Mouse (Mus musculus): ENCODE data around the gene H3f3a.

The H3f3a gene

GRCm38 (mm10) chr1:180763307-180763706 is 50.4 kb downstream of the H3f3a start:
- CTCF ChIA-PET: interaction anchor here (0.6 to 5.0 kb wide), 51 partner anchors 8 to 581 kb away, joined by 3 to 61 read pairs (median 5); partner anchors contain the start of genes Mixl1 (in 3 of the 4) and Acbd3 (in 1 of the 4)
- POLR2A ChIA-PET: interaction anchor here (0.6 to 4.1 kb wide), 31 partner anchors 11 to 474 kb away, joined by 3 to 26 read pairs (median 4); partner anchors contain the start of genes Acbd3 (in 2 of the 4), Lin9 (in 2 of the 4) and Mixl1 (in 2 of the 4)

- CTCF ChIA-PET: interaction anchor here (0.5 to 5.0 kb wide), 27 partner anchors 11 to 548 kb away, joined by 3 to 61 read pairs (median 6); partner anchors contain the start of gene Mixl1 (in 1 of the 4)
Observed at GRCm38 (mm10) chr1:180762679-180763078, 51.1 kb downstream of the H3f3a start.

GRCm38 (mm10) chr1:180762180-180762579 is 51.6 kb downstream of the H3f3a start:
- CTCF ChIA-PET: interaction anchor here (0.5 to 5.0 kb wide), 24 partner anchors 13 to 500 kb away, joined by 3 to 61 read pairs (median 4); no protein-coding TSS in a partner anchor
- POLR2A ChIA-PET: interaction anchor here (0.6 to 4.1 kb wide), 36 partner anchors 9 to 715 kb away, joined by 3 to 26 read pairs (median 3); partner anchors contain the start of genes Acbd3 (in 2 of the 4), Mixl1 (in 2 of the 4) and H3f3a (in 1 of the 4)

More at GRCm38 (mm10) chr1:180762679-180763078, 51.1 kb downstream of the H3f3a start:
- POLR2A ChIA-PET: interaction anchor here (0.7 to 4.1 kb wide), 35 partner anchors 12 to 352 kb away, joined by 3 to 26 read pairs (median 4); partner anchors contain the start of genes Acbd3 (in 2 of the 4) and Mixl1 (in 2 of the 4)

DNA sequence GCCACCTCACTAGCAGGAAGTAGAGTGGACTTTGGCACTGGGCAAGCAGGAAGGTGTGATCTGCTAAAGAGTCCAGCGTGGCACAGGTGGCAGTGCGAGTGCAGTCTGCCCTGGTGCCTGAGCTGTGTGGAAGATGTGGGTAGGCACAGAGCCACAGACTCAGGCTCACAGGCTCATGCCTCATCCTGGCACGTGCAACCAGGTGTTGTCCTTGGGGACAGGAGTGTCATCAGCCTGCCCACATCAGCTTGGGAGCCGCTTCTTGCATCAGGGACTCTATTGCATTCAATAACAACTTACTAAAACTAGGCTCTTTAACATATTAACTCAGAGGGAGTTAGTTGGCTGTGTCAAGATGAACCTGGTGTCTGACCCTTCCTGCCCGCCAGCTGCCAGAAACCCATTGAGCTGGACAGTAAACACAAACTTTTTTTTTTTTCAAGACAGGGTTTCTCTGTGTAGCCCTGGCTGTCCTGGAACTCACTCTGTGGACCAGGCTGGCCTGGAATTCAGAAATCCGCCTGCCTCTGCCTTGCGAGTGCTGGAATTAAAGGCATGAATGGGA is 55.7 kb downstream of the H3f3a start:
- POLR2A ChIA-PET: interaction anchor here in 3 of 4 experiments (0.7 to 1.7 kb wide), 9 partner anchors 11 to 258 kb away, joined by 3 to 7 read pairs (median 4); partner anchors contain the start of gene Acbd3 (in 1 of the 3)

DNA sequence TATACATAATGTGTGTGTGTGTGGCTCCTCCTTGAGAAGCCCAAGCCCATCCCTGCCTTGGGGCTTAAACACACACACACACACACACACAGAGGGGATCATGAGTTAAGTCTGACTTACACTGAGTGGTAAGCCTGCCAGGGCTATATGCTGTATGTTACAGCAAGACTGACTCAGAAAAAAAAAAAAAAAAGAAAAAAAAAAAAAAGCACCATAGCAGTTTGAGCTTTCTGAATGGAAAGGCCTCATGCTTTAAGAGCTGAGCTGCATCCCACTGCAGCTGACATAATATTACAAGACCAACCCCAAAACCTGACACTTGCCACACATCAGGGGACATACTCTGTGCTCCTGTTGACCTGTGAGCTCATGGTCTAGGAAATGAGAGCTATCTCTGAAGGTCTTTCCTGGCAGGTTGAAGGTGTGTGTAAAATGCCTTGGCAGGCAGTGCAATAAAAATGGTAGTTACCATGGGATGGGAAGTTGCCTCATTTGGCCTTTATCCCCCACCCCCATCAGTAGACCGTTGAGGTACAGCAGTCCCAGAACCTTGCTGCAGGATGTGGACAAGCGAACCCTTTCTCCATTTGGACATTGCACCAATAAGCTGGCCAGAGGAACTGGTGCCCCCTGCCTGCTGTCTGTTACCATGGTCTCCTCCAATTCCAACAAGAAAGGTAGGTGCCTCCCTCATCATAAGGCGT is 56.3 kb downstream of the H3f3a start:
- ChIA-PET CTCF (interaction anchor here in 3 of 4 experiments (0.6 to 1.3 kb wide), 7 partner anchors 17 to 532 kb away, joined by 3 to 8 read pairs (median 4); no protein-coding TSS in a partner anchor), POLR2A (interaction anchor here in 3 of 4 experiments (0.5 to 1.7 kb wide), 13 partner anchors 11 to 436 kb away, joined by 3 to 7 read pairs (median 4); partner anchors contain the start of gene Acbd3 (in 1 of the 3))

More for the DNA sequence above, 55.7 kb downstream of the H3f3a start:
- CTCF ChIA-PET: interaction anchor here in 3 of 4 experiments (0.6 to 1.3 kb wide), 7 partner anchors 17 to 533 kb away, joined by 3 to 8 read pairs (median 4); no protein-coding TSS in a partner anchor

- POLR2A ChIA-PET: interaction anchor here in 2 of 4 experiments (0.5 to 1.5 kb wide), 7 partner anchors 19 to 436 kb away, joined by 3 to 7 read pairs (median 4); no protein-coding TSS in a partner anchor
- CTCF ChIA-PET: interaction anchor here in 1 of 4 experiments (1.1 kb wide), 1 partner anchor 37 kb away, joined by 6 read pairs; no protein-coding TSS in a partner anchor
Observed at GRCm38 (mm10) chr1:180756711-180757110, 57.0 kb downstream of the H3f3a start.

DNA sequence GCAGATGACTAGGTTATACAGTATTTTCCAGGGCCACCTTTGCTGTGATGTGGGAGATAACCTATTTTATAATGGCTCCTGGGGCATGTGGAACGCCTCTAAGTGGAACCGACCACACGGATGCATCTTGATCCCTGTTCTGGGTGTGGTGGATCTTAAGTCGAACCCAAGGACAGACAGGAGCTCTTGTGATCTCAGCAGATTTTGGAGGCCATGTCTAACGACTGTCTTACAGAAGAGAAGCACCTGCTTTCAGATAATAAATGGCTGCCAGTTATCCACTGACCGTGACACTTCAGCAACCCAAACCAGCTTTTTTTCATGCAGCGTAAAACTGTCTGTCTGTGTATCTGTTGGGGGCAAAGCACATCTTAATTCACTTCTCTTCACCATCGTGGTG is 59.4 kb downstream of the H3f3a start:
- POLR2A ChIA-PET: interaction anchor here in 2 of 4 experiments (0.6 to 1.4 kb wide), 6 partner anchors 8 to 186 kb away, joined by 3 to 4 read pairs (median 3); partner anchors contain the start of gene Parp1 (in 1 of the 2)
- CTCF ChIA-PET: interaction anchor here in 2 of 4 experiments (0.8 to 1.1 kb wide), 2 partner anchors 10 to 21 kb away, joined by 3 read pairs; no protein-coding TSS in a partner anchor

GRCm38 (mm10) chr1:180752115-180752514 is 61.6 kb downstream of the H3f3a start:
- CTCF ChIA-PET: interaction anchor here in 1 of 4 experiments (2.4 kb wide), 1 partner anchor 12 kb away, joined by 10 read pairs; no protein-coding TSS in a partner anchor
- POLR2A ChIA-PET: interaction anchor here in 1 of 4 experiments (0.5 to 1.4 kb wide), 7 partner anchors 10 to 365 kb away, joined by 3 to 5 read pairs (median 3); no protein-coding TSS in a partner anchor

Measured in embryonic stem cell, embryonic (primary cell).